10 mouse cellular contexts compared by ENCODE assay signal in genomic region chr16:91595076-91595475, GRCm38 (mm10). TPM values are rescaled to one million over a fixed set of nuclear protein-coding genes. Genes with fewer than 3 reads are reported as not detected.
A peak's percentile ranks its signal among the peaks of the same experiment; 100 is the strongest.
DNase-seq lines count a peak whose midpoint lies in the region; ATAC-seq lines count a peak whose summit lies in the region.
"Had no signal": no experiment of that assay in that cellular context is flagged by ENCODE, and none has a peak within 500 bp of the region (broad histone marks: within the 10 kb centered on the region; RNA-seq: fewer than 3 reads in every experiment).

No protein-coding gene starts in this region.

- WGBS in forebrain, embryonic 15.5 days: 63% methylated on average over 6 of the region's 6 CpGs
- WGBS in forebrain, embryonic 10.5 days: 81% methylated on average over 6 of the region's 6 CpGs
- 80% methylated on average over 6 of the region's 6 CpGs for WGBS in midbrain, embryonic 14.5 days
- 79% methylated on average over 6 of the region's 6 CpGs for WGBS in midbrain, embryonic 15.5 days

- H3K4me1 ChIP-seq in forebrain, embryonic 15.5 days: peaks cover 24% of the 10 kb centered on the region
- H3K4me1 ChIP-seq in forebrain, embryonic 10.5 days: peaks cover 32% of the 10 kb centered on the region
- H3K4me1 ChIP-seq in midbrain, embryonic 14.5 days (ENCODE audit: control insufficient read depth, insufficient read depth, low read length): peaks cover 9% of the 10 kb centered on the region; the same call in 1 of the 2 replicates
- peaks cover 9% of the 10 kb centered on the region for H3K4me1 ChIP-seq in midbrain, embryonic 15.5 days

- peak overlapping the region; percentile 16 for H3K27ac ChIP-seq in forebrain, embryonic 15.5 days (replicated peaks)
- H3K27ac ChIP-seq in forebrain, embryonic 10.5 days: no peak overlapping the region
- H3K27ac ChIP-seq in midbrain, embryonic 14.5 days (replicated peaks; ENCODE audit: low read depth, low read length): no peak overlapping the region
- H3K27ac ChIP-seq in midbrain, embryonic 15.5 days: no peak overlapping the region
- H3K27ac ChIP-seq: embryonic facial prominence, embryonic 15.5 days had no signal

- H3K4me3 ChIP-seq in forebrain, embryonic 15.5 days: no peak overlapping the region
- H3K4me3 ChIP-seq in forebrain, embryonic 10.5 days: no peak overlapping the region
- no peak overlapping the region for H3K4me3 ChIP-seq in midbrain, embryonic 14.5 days (replicated peaks; ENCODE audit: low read depth, low read length)
- no peak overlapping the region for H3K4me3 ChIP-seq in midbrain, embryonic 15.5 days
- H3K4me3 ChIP-seq: embryonic facial prominence, embryonic 15.5 days had no signal

- no peak for ATAC-seq in forebrain, embryonic 15.5 days (replicated peaks)
- ATAC-seq in midbrain, embryonic 14.5 days (ENCODE audit: low FRiP score, low TSS enrichment): no peak
- no peak for ATAC-seq in midbrain, embryonic 15.5 days (replicated peaks)
- ATAC-seq: hindbrain, embryonic 16.5 days had no signal

- no peak for DNase-seq in forebrain, embryonic 10.5 days (ENCODE audit: extremely low spot score, low spot score)
- DNase-seq in midbrain, embryonic 14.5 days: peak; percentile 17
- DNase-seq in cerebellum, postnatal 14 days: peak; percentile 89
- peak; percentile 56 to 57 for DNase-seq in kidney, postnatal 36 days
- no peak for DNase-seq in lung, postnatal 10 days
- DNase-seq in urinary bladder, adult 18-20 months (ENCODE audit: low spot score in 2 of 2): no peak

- peaks cover 6% of the 10 kb centered on the region; the same call in 1 of the 2 replicates for H3K27me3 ChIP-seq in forebrain, embryonic 15.5 days
- peaks cover 40% of the 10 kb centered on the region for H3K27me3 ChIP-seq in forebrain, embryonic 10.5 days (ENCODE audit: poor library complexity, severe bottlenecking)
- peaks cover 3% of the 10 kb centered on the region; the same call in 1 of the 2 replicates for H3K27me3 ChIP-seq in midbrain, embryonic 14.5 days (ENCODE audit: control insufficient read depth, insufficient read depth, low read length)
- 0 out of 2 replicates have a peak, but pooled peaks cover 4% of the 10 kb centered on the region for H3K27me3 ChIP-seq in midbrain, embryonic 15.5 days (replicated peaks)

- peak overlapping the region; percentile 6; the same call in 1 of the 2 replicates for H3K4me2 ChIP-seq in forebrain, embryonic 15.5 days (replicated peaks)
- no peak overlapping the region for H3K4me2 ChIP-seq in midbrain, embryonic 14.5 days (ENCODE audit: low read length)
- H3K4me2 ChIP-seq in midbrain, embryonic 15.5 days: no peak overlapping the region
- H3K4me2 ChIP-seq: embryonic facial prominence, embryonic 15.5 days had no signal

- no peaks in the 10 kb centered on the region for H3K36me3 ChIP-seq in forebrain, embryonic 15.5 days
- H3K36me3 ChIP-seq in forebrain, embryonic 10.5 days (replicated peaks): peaks cover 2% of the 10 kb centered on the region; the same call in 1 of the 2 replicates
- H3K36me3 ChIP-seq in midbrain, embryonic 14.5 days (ENCODE audit: control insufficient read depth, insufficient read depth, low read length): no peaks in the 10 kb centered on the region
- H3K36me3 ChIP-seq in midbrain, embryonic 15.5 days (replicated peaks): no peaks in the 10 kb centered on the region
- H3K36me3 ChIP-seq: embryonic facial prominence, embryonic 15.5 days had no signal

- no peak overlapping the region for H3K9ac ChIP-seq in forebrain, embryonic 15.5 days (replicated peaks)
- H3K9ac ChIP-seq in midbrain, embryonic 14.5 days (replicated peaks; ENCODE audit: low read length): no peak overlapping the region
- H3K9ac ChIP-seq in midbrain, embryonic 15.5 days: no peak overlapping the region
- H3K9ac ChIP-seq: embryonic facial prominence, embryonic 15.5 days had no signal

- no peaks in the 10 kb centered on the region for H3K9me3 ChIP-seq in forebrain, embryonic 15.5 days
- no peaks in the 10 kb centered on the region for H3K9me3 ChIP-seq in forebrain, embryonic 10.5 days
- no peaks in the 10 kb centered on the region for H3K9me3 ChIP-seq in midbrain, embryonic 14.5 days (ENCODE audit: control insufficient read depth, low read length)
- H3K9me3 ChIP-seq in midbrain, embryonic 15.5 days: no peaks in the 10 kb centered on the region
- H3K9me3 ChIP-seq: embryonic facial prominence, embryonic 15.5 days had no signal

RNA-seq across cellular contexts. Expression of gene Tmem50b, which starts 2.5 kb away (rescaled TPM):
- polyA plus RNA-seq in forebrain, embryonic 15.5 days (2015; fragmentation: Nextera tagmentation; extraction: Ambion mirVana): 83.2 and 89.2 TPM in 2 replicates
- 32.7 and 33.8 TPM in 2 replicates for polyA plus RNA-seq in forebrain, embryonic 10.5 days (2016; fragmentation: Nextera tagmentation; extraction: Ambion mirVana)
- polyA plus RNA-seq in midbrain, embryonic 14.5 days (2014; fragmentation: Nextera tagmentation; extraction: Ambion mirVana): 72.3 and 77.8 TPM in 2 replicates
- 79.4 and 81.6 TPM in 2 replicates for polyA plus RNA-seq in midbrain, embryonic 15.5 days (2015; fragmentation: Nextera tagmentation; extraction: Ambion mirVana)

RNA-seq across cellular contexts. Expression of gene Dnajc28, which starts 23.8 kb away (rescaled TPM):
- 8.0 and 9.0 TPM in 2 replicates for polyA plus RNA-seq in forebrain, embryonic 15.5 days (2015; fragmentation: Nextera tagmentation; extraction: Ambion mirVana)
- polyA plus RNA-seq in forebrain, embryonic 10.5 days (2016; fragmentation: Nextera tagmentation; extraction: Ambion mirVana): 2.9 and 4.0 TPM in 2 replicates
- 6.3 and 8.7 TPM in 2 replicates for polyA plus RNA-seq in midbrain, embryonic 14.5 days (2014; fragmentation: Nextera tagmentation; extraction: Ambion mirVana)
- polyA plus RNA-seq in midbrain, embryonic 15.5 days (2015; fragmentation: Nextera tagmentation; extraction: Ambion mirVana): 7.1 and 7.8 TPM in 2 replicates

RNA-seq across cellular contexts. Expression of gene Ifngr2, which starts 48.2 kb away (rescaled TPM):
- 104 and 105 TPM in 2 replicates for polyA plus RNA-seq in forebrain, embryonic 15.5 days (2015; fragmentation: Nextera tagmentation; extraction: Ambion mirVana)
- 27.2 and 28.0 TPM in 2 replicates for polyA plus RNA-seq in forebrain, embryonic 10.5 days (2016; fragmentation: Nextera tagmentation; extraction: Ambion mirVana)
- polyA plus RNA-seq in midbrain, embryonic 14.5 days (2014; fragmentation: Nextera tagmentation; extraction: Ambion mirVana): 90.2 and 94.2 TPM in 2 replicates
- polyA plus RNA-seq in midbrain, embryonic 15.5 days (2015; fragmentation: Nextera tagmentation; extraction: Ambion mirVana): 92.5 and 94.2 TPM in 2 replicates

RNA-seq across cellular contexts. Expression of gene Gart, which starts 51.7 kb away (rescaled TPM):
- polyA plus RNA-seq in forebrain, embryonic 15.5 days (2015; fragmentation: Nextera tagmentation; extraction: Ambion mirVana): 79.1 and 79.9 TPM in 2 replicates
- 204 and 211 TPM in 2 replicates for polyA plus RNA-seq in forebrain, embryonic 10.5 days (2016; fragmentation: Nextera tagmentation; extraction: Ambion mirVana)
- 42.8 and 64.2 TPM in 2 replicates for polyA plus RNA-seq in midbrain, embryonic 14.5 days (2014; fragmentation: Nextera tagmentation; extraction: Ambion mirVana)
- 60.7 and 62.0 TPM in 2 replicates for polyA plus RNA-seq in midbrain, embryonic 15.5 days (2015; fragmentation: Nextera tagmentation; extraction: Ambion mirVana)

RNA-seq across cellular contexts. Expression of gene Son, which starts 52.2 kb away (rescaled TPM):
- 142 TPM in 2 replicates for polyA plus RNA-seq in forebrain, embryonic 15.5 days (2015; fragmentation: Nextera tagmentation; extraction: Ambion mirVana)
- 110 and 111 TPM in 2 replicates for polyA plus RNA-seq in forebrain, embryonic 10.5 days (2016; fragmentation: Nextera tagmentation; extraction: Ambion mirVana)
- polyA plus RNA-seq in midbrain, embryonic 14.5 days (2014; fragmentation: Nextera tagmentation; extraction: Ambion mirVana): 172 and 175 TPM in 2 replicates
- polyA plus RNA-seq in midbrain, embryonic 15.5 days (2015; fragmentation: Nextera tagmentation; extraction: Ambion mirVana): 118 and 128 TPM in 2 replicates

Comparison
In these comparisons a context has a peak if more than half of its experiments do, and no peak if none do; other contexts are left out.
1. DNase-seq: peak in midbrain, embryonic 14.5 days (single experiment), cerebellum, postnatal 14 days (2 of 2) and kidney, postnatal 36 days (2 of 2); none in forebrain, embryonic 10.5 days (single experiment), lung, postnatal 10 days (single experiment) and urinary bladder, adult 18-20 months (0 of 2).